Mouse (Mus musculus) kidney, adult 18-20 months (tissue): ENCODE results near the gene Abcb6.
A peak's percentile ranks its signal among the peaks of the same experiment; 100 is the strongest.

ENCODE experiments used
- DNase-seq: peaks from one replicate; pipeline ENCODE4 v3.0.0; 2021

Abcb6 gene

GRCm38 (mm10) chr1:75192452-75192851 lies 12.3 kb upstream of the Abcb6 start:
- no peak for DNase-seq

GRCm38 (mm10) chr1:75191622-75192402 lies 11.6 kb upstream of the Abcb6 start, which contains the start of the genes Ankzf1 and Atg9a:
Ankzf1 (plus strand) TSS chr1:75192151.
Atg9a (minus strand) TSS chr1:75192196.
- peak; percentile 93 for DNase-seq

GRCm38 (mm10) chr1:75191258-75191621 lies 11.0 kb upstream of the Abcb6 start:
- no peak for DNase-seq

- no peak for DNase-seq
These were observed 10.4 kb upstream of the Abcb6 start for GRCm38 (mm10) chr1:75190577-75190976.

GRCm38 (mm10) chr1:75187914-75188483 lies 7.8 kb upstream of the Abcb6 start:
- DNase-seq: no peak

- no peak for DNase-seq
These were observed 6.9 kb upstream of the Abcb6 start for GRCm38 (mm10) chr1:75187126-75187525.

- DNase-seq: no peak
These were observed 5.3 kb upstream of the Abcb6 start for GRCm38 (mm10) chr1:75185495-75185894.

GRCm38 (mm10) chr1:75182160-75182559 lies 2.0 kb upstream of the Abcb6 start:
- no peak for DNase-seq

GRCm38 (mm10) chr1:75181377-75181870 lies 1.2 kb upstream of the Abcb6 start:
- no peak for DNase-seq

- DNase-seq: no peak
These were observed 549 bp upstream of the Abcb6 start for GRCm38 (mm10) chr1:75180741-75181140.

GRCm38 (mm10) chr1:75179334-75180104 lies 673 bp downstream of the Abcb6 start:
- peak; percentile 68 for DNase-seq

- DNase-seq: peak; percentile 99
These were observed 11.4 kb downstream of the Abcb6 start, which contains the start of gene Zfand2b for GRCm38 (mm10) chr1:75168472-75169464. Zfand2b (plus strand) TSS chr1:75168646.

- no peak for DNase-seq
These were observed 12.1 kb downstream of the Abcb6 start for GRCm38 (mm10) chr1:75168093-75168471.

- DNase-seq: no peak
These were observed 20.0 kb downstream of the Abcb6 start for GRCm38 (mm10) chr1:75160256-75160617.

- DNase-seq: no peak
These were observed 20.5 kb downstream of the Abcb6 start for GRCm38 (mm10) chr1:75159540-75160255.

GRCm38 (mm10) chr1:75158990-75159389 lies 21.2 kb downstream of the Abcb6 start:
- no peak for DNase-seq

- no peak for DNase-seq
These were observed 24.4 kb downstream of the Abcb6 start for GRCm38 (mm10) chr1:75155837-75156236.

- DNase-seq: no peak
These were observed 31.5 kb downstream of the Abcb6 start for GRCm38 (mm10) chr1:75148727-75149126.

- peak; percentile 39 for DNase-seq
These were observed 32.6 kb downstream of the Abcb6 start for GRCm38 (mm10) chr1:75147411-75148135.

- no peak for DNase-seq
These were observed 34.6 kb downstream of the Abcb6 start for GRCm38 (mm10) chr1:75145589-75145988.
